Mouse (Mus musculus): ENCODE data around the gene Kirrel3.

- TF ChIP-seq CTCF (IDR thresholded peaks at IDR 0.05) (no peak), EP300 (IDR thresholded peaks at IDR 0.05) (no peak)
Observed at GRCm38 (mm10) chr9:35026311-35026710, 540.6 kb downstream of the Kirrel3 start.

All from lung, postnatal 0 days (tissue).